11 mouse cellular contexts compared by ENCODE assay signal in the genomic region with DNA sequence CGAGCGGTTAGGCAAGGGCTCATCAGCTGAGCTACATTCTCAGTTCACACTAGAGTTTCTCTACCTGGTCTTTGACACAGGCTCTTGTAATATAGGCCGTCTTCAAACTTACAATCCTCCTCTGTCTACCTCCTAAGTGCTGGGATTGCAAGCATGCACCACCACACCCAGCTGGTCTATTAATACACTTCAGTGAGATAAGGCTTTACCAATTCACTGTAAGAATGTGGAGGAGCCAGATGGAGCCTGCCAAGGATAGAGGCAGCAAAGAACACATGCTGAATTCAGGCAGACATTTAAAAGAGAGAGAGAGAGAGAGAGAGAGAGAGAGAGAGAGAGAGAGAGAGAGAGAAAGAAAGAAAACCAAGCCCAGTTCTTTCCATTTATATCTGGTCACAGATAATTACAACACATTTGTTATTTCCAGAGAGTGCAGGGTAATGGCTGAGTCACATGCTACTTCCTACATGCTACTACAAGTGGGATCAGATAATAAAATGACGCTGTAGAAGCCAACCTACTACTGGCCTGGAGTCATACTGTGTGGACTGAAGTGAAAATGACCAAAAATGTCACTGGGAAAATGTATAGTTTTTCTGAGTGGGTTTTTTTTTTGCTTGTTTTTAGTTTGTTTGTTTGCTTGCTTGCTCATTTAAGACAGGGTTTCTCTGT. TPM values are rescaled to one million over a fixed set of nuclear protein-coding genes. Genes with fewer than 3 reads are reported as not detected.
DNase-seq lines count a peak whose midpoint lies in the region; ATAC-seq and TF ChIP-seq lines count a peak whose summit lies in the region.
"Had no signal": no experiment of that assay in that cellular context is flagged by ENCODE, and none has a peak within 500 bp of the region (broad histone marks: within the 10 kb centered on the region; RNA-seq: fewer than 3 reads in every experiment).

No protein-coding gene starts in this region.

- no peaks in the 10 kb centered on the region for H3K27me3 ChIP-seq in forebrain, embryonic 16.5 days (replicated peaks; ENCODE audit: control insufficient read depth, insufficient read depth, low read length)
- H3K27me3 ChIP-seq in forebrain, embryonic 12.5 days: no peaks in the 10 kb centered on the region
- H3K27me3 ChIP-seq in lung, embryonic 15.5 days: no peaks in the 10 kb centered on the region
- H3K27me3 ChIP-seq in heart, embryonic 14.5 days (ENCODE audit: control insufficient read depth, insufficient read depth, low read length): no peaks in the 10 kb centered on the region
- H3K27me3 ChIP-seq in midbrain, embryonic 11.5 days (ENCODE audit: control insufficient read depth, insufficient read depth, low read length): no peaks in the 10 kb centered on the region

- H3K4me2 ChIP-seq in forebrain, embryonic 16.5 days (ENCODE audit: low read length): no peak overlapping the region
- H3K4me2 ChIP-seq in forebrain, embryonic 12.5 days: no peak overlapping the region
- H3K4me2 ChIP-seq in lung, embryonic 15.5 days: no peak overlapping the region
- H3K4me2 ChIP-seq in heart, embryonic 14.5 days (ENCODE audit: low read length): peak overlapping the region; percentile 42
- no peak overlapping the region for H3K4me2 ChIP-seq in midbrain, embryonic 11.5 days

- DNase-seq in lung, adult 2 months: no peak
- DNase-seq in right cerebral cortex, postnatal 36 days (ENCODE audit: low spot score in 2 of 2): peak; percentile 24 to 27
- DNase-seq in testis, postnatal 14 days (ENCODE audit: low spot score): no peak
- no peak for DNase-seq in midbrain, embryonic 11.5 days (ENCODE audit: low spot score, missing footprints)
- DNase-seq: gastrocnemius, postnatal 10 days; kidney, adult 11 months had no signal

- no peaks in the 10 kb centered on the region for H3K9me3 ChIP-seq in forebrain, embryonic 16.5 days (ENCODE audit: control insufficient read depth, low read length)
- H3K9me3 ChIP-seq in forebrain, embryonic 12.5 days: no peaks in the 10 kb centered on the region
- H3K9me3 ChIP-seq in lung, embryonic 15.5 days: no peaks in the 10 kb centered on the region
- no peaks in the 10 kb centered on the region for H3K9me3 ChIP-seq in heart, embryonic 14.5 days (ENCODE audit: control insufficient read depth, low read length)
- no peaks in the 10 kb centered on the region for H3K9me3 ChIP-seq in midbrain, embryonic 11.5 days (ENCODE audit: control insufficient read depth, low read length)
- H3K9me3 ChIP-seq: megakaryocyte, embryonic 14.5 days had no signal

- peak; percentile 52; the same call in 1 of the 2 replicates for ATAC-seq in forebrain, embryonic 16.5 days
- no peak for ATAC-seq in forebrain, embryonic 12.5 days (ENCODE audit: low FRiP score)
- peak; percentile 62; the same call in 1 of the 2 replicates for ATAC-seq in lung, embryonic 15.5 days (ENCODE audit: borderline replicate concordance, extremely low read depth, low FRiP score, low TSS enrichment)
- peak; percentile 89 for ATAC-seq in heart, embryonic 14.5 days (ENCODE audit: insufficient number of reproducible peaks, insufficient read depth, low FRiP score, low read depth)
- ATAC-seq in midbrain, embryonic 11.5 days (ENCODE audit: low FRiP score): no peak

- H3K4me1 ChIP-seq in forebrain, embryonic 16.5 days (replicated peaks; ENCODE audit: control insufficient read depth, insufficient read depth, low read length): no peaks in the 10 kb centered on the region
- no peaks in the 10 kb centered on the region for H3K4me1 ChIP-seq in forebrain, embryonic 12.5 days
- H3K4me1 ChIP-seq in lung, embryonic 15.5 days: 0 out of 2 replicates have a peak, but pooled peaks cover 4% of the 10 kb centered on the region
- peaks cover 6% of the 10 kb centered on the region for H3K4me1 ChIP-seq in lung, adult 2 months (ENCODE audit: control insufficient read depth, insufficient read depth, low read length)
- H3K4me1 ChIP-seq in heart, embryonic 14.5 days (ENCODE audit: control insufficient read depth in 2 of 2, insufficient read depth in 2 of 2, low read length in 2 of 2): peaks cover 12 to 24% of the 10 kb centered on the region in 2 experiments
- H3K4me1 ChIP-seq in midbrain, embryonic 11.5 days (ENCODE audit: control insufficient read depth, insufficient read depth, low read length): no peaks in the 10 kb centered on the region

- no peaks in the 10 kb centered on the region for H3K36me3 ChIP-seq in forebrain, embryonic 16.5 days (ENCODE audit: control insufficient read depth, insufficient read depth)
- no peaks in the 10 kb centered on the region for H3K36me3 ChIP-seq in forebrain, embryonic 12.5 days (replicated peaks)
- no peaks in the 10 kb centered on the region for H3K36me3 ChIP-seq in lung, embryonic 15.5 days
- no peaks in the 10 kb centered on the region for H3K36me3 ChIP-seq in heart, embryonic 14.5 days (ENCODE audit: control insufficient read depth, insufficient read depth, low read length)
- H3K36me3 ChIP-seq in midbrain, embryonic 11.5 days (ENCODE audit: control insufficient read depth, insufficient read depth, low read length): no peaks in the 10 kb centered on the region

- no peak for TF ChIP-seq POLR2A in lung, adult 2 months (IDR thresholded peaks at IDR 0.05; ENCODE audit: borderline replicate concordance, extremely low read depth, low read depth, low read length)

- H3K4me3 ChIP-seq in forebrain, embryonic 16.5 days (replicated peaks; ENCODE audit: low read length): no peak overlapping the region
- no peak overlapping the region for H3K4me3 ChIP-seq in forebrain, embryonic 12.5 days (replicated peaks)
- H3K4me3 ChIP-seq in lung, embryonic 15.5 days: no peak overlapping the region
- no peak overlapping the region for H3K4me3 ChIP-seq in lung, adult 2 months (replicated peaks; ENCODE audit: extremely low read depth, low read depth, low read length)
- no peak overlapping the region for H3K4me3 ChIP-seq in heart, embryonic 14.5 days (ENCODE audit: control insufficient read depth in 1 of 2, insufficient read depth in 1 of 2, low read depth in 1 of 2, low read length in 2 of 2)
- no peak overlapping the region for H3K4me3 ChIP-seq in midbrain, embryonic 11.5 days (ENCODE audit: low read depth, low read length)
- H3K4me3 ChIP-seq: megakaryocyte, embryonic 14.5 days had no signal

- H3K9ac ChIP-seq in forebrain, embryonic 16.5 days (replicated peaks; ENCODE audit: low read depth, low read length): no peak overlapping the region
- no peak overlapping the region for H3K9ac ChIP-seq in forebrain, embryonic 12.5 days
- H3K9ac ChIP-seq in lung, embryonic 15.5 days: no peak overlapping the region
- peak overlapping the region; percentile 22; the same call in 1 of the 2 replicates for H3K9ac ChIP-seq in heart, embryonic 14.5 days (ENCODE audit: low read length)
- no peak overlapping the region for H3K9ac ChIP-seq in midbrain, embryonic 11.5 days (ENCODE audit: low read length)

- no peak overlapping the region for H3K27ac ChIP-seq in forebrain, embryonic 16.5 days (ENCODE audit: low read length)
- H3K27ac ChIP-seq in forebrain, embryonic 12.5 days: no peak overlapping the region
- H3K27ac ChIP-seq in lung, embryonic 15.5 days: peak overlapping the region; percentile 8; the same call in 1 of the 2 replicates
- peak overlapping the region; percentile 65 to 85 for H3K27ac ChIP-seq in heart, embryonic 14.5 days (replicated peaks in 1 of 2; ENCODE audit: control insufficient read depth in 1 of 2, insufficient read depth in 1 of 2, low read depth in 2 of 2, low read length in 2 of 2)
- no peak overlapping the region for H3K27ac ChIP-seq in midbrain, embryonic 11.5 days (ENCODE audit: low read depth, low read length)

- no peak for TF ChIP-seq CTCF in lung, adult 2 months (IDR thresholded peaks at IDR 0.05; ENCODE audit: insufficient read depth, low read length)

- WGBS in forebrain, embryonic 16.5 days: 88% methylated on average over 4 of the region's 4 CpGs
- WGBS in forebrain, embryonic 12.5 days: 97% methylated on average over 4 of the region's 4 CpGs
- 59% methylated on average over 4 of the region's 4 CpGs for WGBS in lung, embryonic 15.5 days
- 56% methylated on average over 4 of the region's 4 CpGs for whole genome bisulfite sequencing in lung, adult 2 months
- WGBS in heart, embryonic 14.5 days: 33% methylated on average over 4 of the region's 4 CpGs
- WGBS in midbrain, embryonic 11.5 days: 89% methylated on average over 4 of the region's 4 CpGs

RNA-seq across cellular contexts. Expression of gene Bri3, which starts 45.7 kb away (rescaled TPM):
- 94.7 and 98.0 TPM in 2 replicates for polyA plus RNA-seq in forebrain, embryonic 16.5 days (2015; fragmentation: Nextera tagmentation; extraction: Ambion mirVana)
- 126 and 139 TPM in 2 replicates for polyA plus RNA-seq in forebrain, embryonic 12.5 days (2016; fragmentation: Nextera tagmentation; extraction: Ambion mirVana)
- polyA plus RNA-seq in lung, embryonic 15.5 days (2015; fragmentation: Nextera tagmentation; extraction: Ambion mirVana): 123 and 129 TPM in 2 replicates
- 164 and 182 TPM in 2 replicates for polyA plus RNA-seq in lung, adult 2 months (2012; rRNA removed)
- polyA plus RNA-seq in heart, embryonic 14.5 days (2014; fragmentation: Nextera tagmentation; extraction: Ambion mirVana): 187 and 204 TPM in 2 replicates
- polyA plus RNA-seq in midbrain, embryonic 11.5 days (2014; fragmentation: Nextera tagmentation; extraction: Ambion mirVana): 123 and 130 TPM in 2 replicates

Comparison
In these comparisons a context has a peak if more than half of its experiments do, and no peak if none do; other contexts are left out.
1. ATAC-seq: peak in forebrain, embryonic 16.5 days (single experiment), lung, embryonic 15.5 days (single experiment) and heart, embryonic 14.5 days (single experiment); none in forebrain, embryonic 12.5 days (single experiment) and midbrain, embryonic 11.5 days (single experiment).
2. H3K27ac ChIP-seq: peak in lung, embryonic 15.5 days (single experiment) and heart, embryonic 14.5 days (2 of 2); none in forebrain, embryonic 16.5 days (single experiment), forebrain, embryonic 12.5 days (single experiment) and midbrain, embryonic 11.5 days (single experiment).
3. DNase-seq: peak in right cerebral cortex, postnatal 36 days (2 of 2); none in lung, adult 2 months (single experiment), testis, postnatal 14 days (single experiment) and midbrain, embryonic 11.5 days (single experiment).